Mouse (Mus musculus): ENCODE results near the gene Plcl1. TPM values are rescaled to one million over a fixed set of nuclear protein-coding genes. Genes with fewer than 3 reads are reported as not detected.

Plcl1 gene
- total and polyA plus RNA-seq, 3 experiments: 0.08 to 0.41 (median 0.13) TPM

DNA sequence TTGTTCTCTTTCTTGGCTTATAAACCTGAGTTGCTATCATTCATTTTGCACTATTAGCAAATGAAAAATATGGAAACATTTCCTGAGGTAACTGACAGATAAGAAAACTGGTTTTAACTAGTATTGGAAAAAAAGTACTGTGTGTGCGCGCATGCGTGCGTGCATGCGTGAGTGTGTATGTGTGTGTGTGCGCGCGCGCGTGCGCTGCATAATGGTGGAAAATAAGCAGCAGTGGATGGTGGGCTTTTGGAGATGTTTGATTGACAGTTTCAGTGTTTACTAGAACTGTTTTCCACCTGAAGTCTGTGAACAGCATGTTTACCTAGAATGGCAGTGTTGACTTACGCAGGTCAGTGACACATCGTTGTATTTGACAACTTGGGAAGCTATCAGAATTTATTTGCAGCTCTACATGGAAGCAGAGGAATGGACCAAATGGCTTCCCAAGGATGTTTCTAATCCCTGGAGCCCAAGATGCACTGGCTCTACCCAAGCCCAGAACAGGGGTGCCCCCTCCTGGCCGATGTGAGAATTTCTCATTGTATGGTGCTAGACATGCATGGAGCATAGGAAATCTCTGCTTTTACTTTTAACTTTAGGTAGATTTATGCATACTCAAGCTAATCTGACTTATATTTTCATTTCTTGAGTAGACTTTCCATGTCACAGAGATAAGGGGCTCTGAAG lies 330.5 kb downstream of the Plcl1 start:
- no peak overlapping the region for H3K4me2 ChIP-seq (ENCODE audit: insufficient read depth, low read depth, poor library complexity, severe bottlenecking)
- H3K27me3 ChIP-seq (replicated peaks): no peaks in the 10 kb centered on the region
- no peaks in the 10 kb centered on the region for H3K36me3 ChIP-seq (replicated peaks in 1 of 2; ENCODE audit: control insufficient read depth in 1 of 2, insufficient read depth in 1 of 2, low read length in 1 of 2)
- H3K9me3 ChIP-seq (replicated peaks; ENCODE audit: low read length): no peaks in the 10 kb centered on the region
- DNase-seq (ENCODE audit: extremely low read depth): peak; percentile 64
- in situ Hi-C loops (cut with MboI; ENCODE audit: low pct_ligation_motif_present, low pct_unique_long_range_greater_than_20kb, low sequenced_read_pairs) (loop anchor here (10.0 kb wide), 1 partner anchor 331 kb away; the partner anchor contains the start of gene Plcl1), dilution Hi-C loops (cut with MboI; ENCODE audit: extremely low pct_ligation_motif_present, extremely low pct_unique_long_range_greater_than_20kb, low sequenced_read_pairs) (no loop called here)
- TF ChIP-seq SMC3 (IDR thresholded peaks at IDR 0.05; ENCODE audit: low read depth, low read length): peak; percentile 80
- peak; percentile 56 for TF ChIP-seq ZC3H11A (IDR thresholded peaks at IDR 0.05; ENCODE audit: low read depth, low read length)
- TF ChIP-seq RAD21 (IDR thresholded peaks at IDR 0.05; ENCODE audit: low read depth, low read length): peak; percentile 83
- no peak for TF ChIP-seq NELFE (IDR thresholded peaks at IDR 0.05; ENCODE audit: low read depth, low read length)
- TF ChIP-seq TCF12 (IDR thresholded peaks at IDR 0.05; ENCODE audit: low read depth, low read length): no peak
- TF ChIP-seq CTCF (conservative IDR thresholded peaks at IDR 0.05 in 1 of 2, IDR thresholded peaks at IDR 0.05 in 1 of 2; ENCODE audit: low read depth in 2 of 2, low read length in 2 of 2): peak; percentile 26 to 84; a peak in 3 of 4 replicates
- H3K79me2 ChIP-seq (replicated peaks; ENCODE audit: control insufficient read depth, extremely low read depth, insufficient read depth, poor library complexity, severe bottlenecking): no peaks in the 10 kb centered on the region
- H3K4me1 ChIP-seq (ENCODE audit: control insufficient read depth in 1 of 2, insufficient read depth in 2 of 2): peaks cover 0 to 10% of the 10 kb centered on the region in 2 experiments; a peak in 2 of 4 replicates
- H3K27ac ChIP-seq (ENCODE audit: insufficient read depth, low read depth): no peak overlapping the region
- no peak overlapping the region for H3K9ac ChIP-seq (ENCODE audit: insufficient read depth, low read depth)
- no peak overlapping the region for H3K4me3 ChIP-seq (replicated peaks in 1 of 3; ENCODE audit: low read depth in 2 of 3, low read length in 2 of 3, poor library complexity in 1 of 3)

- no peak overlapping the region for H3K4me2 ChIP-seq (ENCODE audit: insufficient read depth, low read depth, poor library complexity, severe bottlenecking)
- H3K27me3 ChIP-seq (replicated peaks): no peaks in the 10 kb centered on the region
- H3K4me3 ChIP-seq (replicated peaks in 1 of 3; ENCODE audit: low read depth in 2 of 3, low read length in 2 of 3, poor library complexity in 1 of 3): no peak overlapping the region
- no peaks in the 10 kb centered on the region for H3K9me3 ChIP-seq (replicated peaks; ENCODE audit: low read length)
- H3K27ac ChIP-seq (ENCODE audit: insufficient read depth, low read depth): no peak overlapping the region
- no peak for DNase-seq (ENCODE audit: extremely low read depth)
- H3K79me2 ChIP-seq (replicated peaks; ENCODE audit: control insufficient read depth, extremely low read depth, insufficient read depth, poor library complexity, severe bottlenecking): no peaks in the 10 kb centered on the region
- no peaks in the 10 kb centered on the region for H3K36me3 ChIP-seq (replicated peaks in 1 of 2; ENCODE audit: control insufficient read depth in 1 of 2, insufficient read depth in 1 of 2, low read length in 1 of 2)
- dilution Hi-C loops (cut with MboI; ENCODE audit: extremely low pct_ligation_motif_present, extremely low pct_unique_long_range_greater_than_20kb, low sequenced_read_pairs) (no loop called here), in situ Hi-C loops (cut with MboI; ENCODE audit: low pct_ligation_motif_present, low pct_unique_long_range_greater_than_20kb, low sequenced_read_pairs) (loop anchor here (10.0 kb wide), 1 partner anchor 332 kb away; the partner anchor contains the start of gene Plcl1)
- no peak for TF ChIP-seq USF2 (conservative IDR thresholded peaks at IDR 0.05; ENCODE audit: low read depth, low read length)
- TF ChIP-seq SIN3A (IDR thresholded peaks at IDR 0.05; ENCODE audit: low read length): no peak
- no peak for TF ChIP-seq KAT2A (IDR thresholded peaks at IDR 0.05; ENCODE audit: insufficient replicate concordance, low read length)
- no peak for TF ChIP-seq ZMIZ1 (IDR thresholded peaks at IDR 0.05; ENCODE audit: low read depth, low read length)
- no peak for TF ChIP-seq RAD21 (IDR thresholded peaks at IDR 0.05; ENCODE audit: low read depth, low read length)
- TF ChIP-seq CTCF (conservative IDR thresholded peaks at IDR 0.05 in 1 of 2, IDR thresholded peaks at IDR 0.05 in 1 of 2; ENCODE audit: low read depth in 2 of 2, low read length in 2 of 2): no peak
- no peak for TF ChIP-seq CHD2 (IDR thresholded peaks at IDR 0.05; ENCODE audit: low read length)
- TF ChIP-seq TBP (conservative IDR thresholded peaks at IDR 0.05; ENCODE audit: low read depth, low read length): no peak
- no peak for TF ChIP-seq POLR2A (IDR thresholded peaks at IDR 0.05; ENCODE audit: low read depth, low read length)
- H3K9ac ChIP-seq (ENCODE audit: insufficient read depth, low read depth): no peak overlapping the region
- H3K4me1 ChIP-seq (ENCODE audit: control insufficient read depth in 1 of 2, insufficient read depth in 2 of 2): peaks cover 0 to 10% of the 10 kb centered on the region in 2 experiments; a peak in 2 of 4 replicates
These were observed 331.1 kb downstream of the Plcl1 start for GRCm38 (mm10) chr1:55736762-55737288.

All from CH12.LX (cell line).